Mouse (Mus musculus) yolk sac, embryonic 10.5 days (tissue): ENCODE results near the gene Ess2.
"Not testable (repeated sequence)": the region's sequence is repeated elsewhere in the genome, so short reads cannot be mapped to it uniquely, and the experiment has no call there.

Experiments
- DNase-seq: peaks from one replicate; pipeline ENCODE4 v3.0.0-alpha.2; 2017; ENCODE audit warnings: low spot score

The Ess2 gene

DNA sequence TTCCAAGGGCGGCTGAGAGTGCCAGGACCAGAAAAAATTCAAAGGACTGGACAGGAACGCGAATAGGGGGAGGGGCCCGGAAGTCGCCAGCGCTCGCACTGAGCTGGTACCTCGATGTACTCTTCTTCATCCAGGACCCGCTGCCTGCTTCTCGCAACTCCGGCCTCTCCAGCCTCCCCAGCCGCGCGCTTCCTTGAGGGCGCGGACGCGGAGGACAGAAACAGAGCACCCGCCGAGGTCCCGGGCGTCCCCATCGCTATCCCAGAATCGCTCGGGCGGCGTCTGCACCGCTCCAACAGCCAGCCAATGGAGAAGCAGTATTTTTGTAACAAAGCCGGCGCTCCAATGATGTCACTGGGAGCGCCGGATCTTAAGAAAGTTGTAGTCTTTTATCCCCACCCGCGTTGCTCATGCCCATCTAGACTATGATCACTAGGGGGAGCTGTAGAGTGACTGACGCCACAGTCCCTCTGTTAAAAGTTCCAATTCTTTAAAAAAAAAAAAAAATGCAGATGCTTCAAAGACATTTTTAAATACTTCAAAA lies at the start of gene Ess2:
Gene Ess2, minus strand, starts transcription at position 297 of the 544 bp plus-strand sequence.
- peak; percentile 89 for DNase-seq

DNA sequence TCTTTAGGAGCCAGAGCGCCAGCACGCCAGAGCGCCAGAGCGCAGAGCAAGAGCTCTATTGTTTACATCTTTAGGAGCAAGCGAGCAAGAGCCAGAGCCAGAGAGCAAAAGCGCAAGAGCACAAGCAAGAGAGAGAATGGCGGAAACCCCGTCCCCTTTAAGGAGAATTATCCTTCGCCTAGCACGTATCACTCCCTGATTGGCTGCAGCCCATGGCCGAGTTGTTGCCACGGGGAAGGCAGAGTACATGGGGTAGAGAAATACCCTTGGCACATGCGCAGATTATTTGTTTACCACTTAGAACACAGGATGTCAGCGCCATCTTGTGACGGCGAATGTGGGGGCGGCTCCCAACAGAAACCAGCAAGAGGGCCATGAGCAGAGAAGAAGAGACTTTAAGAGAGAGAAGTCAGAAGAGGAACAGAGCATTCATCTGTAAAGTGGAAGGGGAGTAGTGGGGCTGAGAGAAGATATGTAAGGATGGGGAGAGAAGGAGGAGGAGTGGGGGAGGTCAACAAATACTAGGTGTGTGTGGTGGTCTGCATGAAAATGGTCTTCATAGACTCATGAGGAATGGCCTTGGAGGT lies 45.0 kb upstream of the Ess2 start:
- DNase-seq = not testable (repeated sequence)

DNA sequence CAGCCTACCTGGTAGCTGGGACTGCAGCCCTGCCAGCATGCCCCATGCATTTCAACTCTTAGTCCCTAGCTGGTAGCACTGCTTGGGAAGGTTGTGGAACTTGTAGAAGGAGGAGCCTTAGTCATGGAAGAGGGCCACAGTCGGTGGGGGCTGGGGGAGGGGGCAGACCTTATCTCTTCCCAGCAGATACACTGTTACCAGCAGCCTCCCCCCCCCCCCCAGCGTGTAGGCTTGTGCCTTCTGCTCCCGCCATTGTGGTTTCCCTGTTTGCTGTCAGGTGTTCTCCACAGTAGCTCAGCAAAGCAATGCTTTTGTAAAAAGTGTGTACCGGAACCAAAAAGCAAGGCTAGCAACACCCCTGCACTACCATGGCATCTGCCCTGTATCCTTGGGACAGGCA lies 40.5 kb upstream of the Ess2 start:
- DNase-seq = no peak

DNA sequence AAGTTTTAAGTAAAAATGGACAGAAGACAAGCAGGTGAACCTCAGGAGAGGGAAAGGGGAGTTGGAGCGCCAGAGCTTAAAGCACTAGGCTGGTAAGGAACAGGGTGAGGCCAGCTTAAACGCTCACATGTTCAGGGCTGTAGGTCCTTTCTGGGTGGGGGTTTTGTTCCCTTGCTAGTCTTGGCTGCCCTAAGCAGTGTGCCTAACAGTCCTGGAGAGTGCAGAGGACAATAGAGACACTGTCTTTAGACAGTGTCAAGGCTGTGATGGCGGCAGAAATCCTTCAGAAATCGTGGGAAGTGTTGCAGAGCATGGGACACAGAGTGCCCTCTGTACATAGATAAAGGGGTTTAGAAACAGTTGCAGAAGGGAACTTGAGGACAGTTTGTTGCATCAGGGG lies 38.9 kb upstream of the Ess2 start:
- DNase-seq = no peak

DNA sequence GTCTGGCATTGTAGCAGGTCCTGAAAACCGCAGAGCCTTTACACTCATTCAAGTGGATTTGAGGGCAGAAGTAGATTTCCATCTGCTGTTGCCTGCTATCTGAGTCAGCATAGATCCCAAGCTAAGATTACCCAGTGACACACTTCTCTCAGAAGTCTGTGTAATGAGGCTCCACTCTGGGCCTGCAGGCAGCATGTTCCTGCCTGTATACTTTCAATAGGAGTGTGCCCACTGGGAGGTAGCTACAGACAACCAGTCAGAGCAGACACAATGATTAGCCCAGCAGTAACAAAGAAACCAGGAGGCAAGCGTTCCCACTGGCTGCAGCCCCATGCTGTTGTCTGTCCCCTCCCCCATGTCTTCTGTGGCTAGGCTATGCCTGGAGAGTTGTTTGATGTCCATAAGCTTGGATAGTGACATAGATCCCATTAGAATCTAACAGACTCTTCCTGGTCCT lies 38.3 kb upstream of the Ess2 start:
- no peak for DNase-seq

DNA sequence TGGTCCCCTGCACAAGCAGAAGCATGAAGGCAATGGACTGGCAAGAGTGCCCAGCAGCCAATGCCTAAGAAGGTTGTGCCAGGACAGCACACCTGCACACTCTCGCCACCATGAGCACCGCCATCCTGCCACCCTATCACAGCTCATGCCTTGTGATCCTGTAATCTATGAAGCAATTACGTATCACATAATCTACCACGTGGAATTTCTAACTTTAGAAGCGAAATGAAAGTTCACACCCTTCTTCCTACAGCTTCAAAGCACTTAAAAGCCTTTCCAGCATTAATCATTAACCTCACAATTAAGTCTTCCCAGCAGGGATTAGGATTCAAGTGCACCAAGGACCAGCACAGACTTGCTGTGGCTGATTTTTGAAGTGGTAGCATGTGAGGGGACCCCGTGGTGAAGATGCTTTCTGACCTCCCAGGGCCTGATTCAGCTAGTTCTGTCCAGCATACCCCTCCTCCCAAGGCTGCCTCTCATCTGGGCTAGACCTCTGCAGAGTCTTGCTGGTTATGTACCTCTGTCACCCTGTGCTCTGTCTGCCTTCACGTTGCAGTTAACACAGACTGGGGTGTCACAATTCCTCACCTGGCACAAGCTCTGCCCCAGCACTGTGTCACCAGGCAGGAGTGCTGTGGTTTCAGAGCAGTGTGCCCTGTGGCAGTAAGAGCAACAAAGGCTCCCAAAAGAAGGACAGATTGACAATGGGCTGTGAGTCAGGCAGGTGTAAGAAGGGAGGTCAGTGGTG lies 34.1 kb upstream of the Ess2 start:
- no peak for DNase-seq

DNA sequence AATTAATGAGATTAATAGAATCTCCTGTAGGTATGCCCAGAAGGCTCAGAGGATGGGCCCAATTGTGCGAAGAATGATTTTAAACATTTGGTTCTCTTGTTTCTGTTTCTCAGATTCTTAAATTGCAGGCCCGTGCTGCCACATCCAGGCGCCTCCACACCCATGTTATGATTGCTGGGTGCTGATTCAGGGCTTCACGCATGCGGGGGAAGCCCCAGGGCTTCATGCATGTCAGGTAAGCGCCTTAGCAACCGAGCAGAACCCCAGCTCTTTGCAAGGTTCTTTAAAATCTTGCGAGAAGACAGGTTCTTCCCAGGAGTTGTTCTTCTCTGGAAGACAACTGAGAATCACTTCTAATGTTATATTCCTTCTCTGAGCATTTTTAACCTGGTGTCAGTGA lies 32.3 kb upstream of the Ess2 start:
- DNase-seq = no peak

DNA sequence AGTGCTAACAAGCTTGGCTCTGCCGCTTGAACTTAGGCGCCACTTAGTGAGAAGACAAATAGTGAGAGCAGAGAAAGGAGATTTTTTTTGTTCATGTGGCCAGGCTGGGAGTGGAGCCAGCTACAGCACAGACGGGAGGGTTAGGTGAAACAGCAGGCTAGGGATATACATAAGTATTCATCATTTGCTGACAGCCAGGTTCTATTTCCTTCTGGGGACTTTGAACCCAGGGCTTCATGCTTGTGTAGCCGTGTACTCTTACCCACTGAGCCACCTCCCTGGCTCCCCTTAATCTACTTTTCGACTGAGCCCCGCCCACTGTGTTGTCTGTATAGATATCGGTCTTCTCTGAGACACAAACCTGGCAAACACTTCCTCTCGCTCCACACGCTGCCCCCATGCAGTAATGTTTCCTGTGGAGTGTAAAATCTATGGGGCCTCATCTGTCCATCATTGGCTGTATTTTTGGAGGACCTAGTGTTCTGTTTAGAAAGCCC lies 28.2 kb upstream of the Ess2 start:
- no peak for DNase-seq

DNA sequence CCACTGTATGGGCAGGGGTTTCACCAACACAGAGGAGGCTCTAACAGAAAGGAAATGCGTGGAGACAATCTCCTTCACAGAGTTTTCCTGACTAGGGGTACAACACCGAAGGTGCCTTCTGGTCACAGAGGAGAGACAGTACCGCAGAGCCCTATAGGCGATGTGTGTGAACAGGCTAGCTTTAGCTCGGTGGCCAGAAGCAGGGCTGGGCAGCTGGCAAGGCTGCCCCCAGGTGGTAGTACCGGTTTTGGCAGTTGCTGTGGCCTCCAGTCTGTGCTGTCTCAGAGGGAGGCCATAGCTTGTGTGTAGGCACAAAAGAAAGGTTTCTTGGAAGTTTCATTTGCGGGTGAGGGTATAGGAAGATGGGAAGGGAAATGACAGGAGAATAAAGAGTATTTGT lies 27.7 kb upstream of the Ess2 start:
- DNase-seq = no peak

DNA sequence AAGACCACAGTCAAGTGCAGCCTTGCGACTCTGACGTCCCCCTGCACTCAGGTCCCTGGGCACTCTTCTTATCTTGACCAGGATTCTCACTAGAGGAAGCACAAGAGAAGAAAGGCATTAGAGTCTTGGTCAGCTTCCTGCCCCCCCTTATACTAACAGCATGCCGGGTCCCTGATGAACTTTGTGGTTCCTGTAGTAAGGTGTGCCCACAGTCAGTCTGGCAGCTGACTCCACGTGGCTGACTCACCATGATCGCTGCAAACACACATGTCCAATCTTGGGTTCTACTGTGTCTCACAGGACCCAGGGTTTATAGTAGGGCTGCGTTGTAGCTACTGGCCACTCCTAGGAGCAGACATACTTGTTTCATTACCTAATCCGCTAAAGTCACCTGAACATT lies 27.0 kb upstream of the Ess2 start:
- DNase-seq = no peak

DNA sequence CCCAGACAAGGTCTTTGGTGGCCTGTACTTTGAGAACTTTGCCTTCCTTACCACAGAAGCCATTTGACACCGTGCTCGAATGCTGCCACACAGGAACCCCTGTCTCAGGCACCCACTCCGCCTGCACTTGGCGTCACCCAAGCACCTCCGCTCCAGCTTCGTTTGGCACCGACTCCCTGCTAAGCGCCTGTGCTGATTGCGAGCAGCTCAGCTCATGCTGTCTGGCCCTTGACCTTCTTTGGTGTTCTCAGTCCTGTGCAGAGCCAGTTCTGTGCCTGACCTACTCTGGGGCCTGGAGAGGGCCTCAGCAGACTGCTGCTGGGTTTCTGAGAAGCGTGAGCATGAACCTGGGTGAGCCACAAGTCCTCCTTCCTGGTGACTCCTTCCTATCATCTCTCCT lies 25.6 kb upstream of the Ess2 start:
- no peak for DNase-seq

DNA sequence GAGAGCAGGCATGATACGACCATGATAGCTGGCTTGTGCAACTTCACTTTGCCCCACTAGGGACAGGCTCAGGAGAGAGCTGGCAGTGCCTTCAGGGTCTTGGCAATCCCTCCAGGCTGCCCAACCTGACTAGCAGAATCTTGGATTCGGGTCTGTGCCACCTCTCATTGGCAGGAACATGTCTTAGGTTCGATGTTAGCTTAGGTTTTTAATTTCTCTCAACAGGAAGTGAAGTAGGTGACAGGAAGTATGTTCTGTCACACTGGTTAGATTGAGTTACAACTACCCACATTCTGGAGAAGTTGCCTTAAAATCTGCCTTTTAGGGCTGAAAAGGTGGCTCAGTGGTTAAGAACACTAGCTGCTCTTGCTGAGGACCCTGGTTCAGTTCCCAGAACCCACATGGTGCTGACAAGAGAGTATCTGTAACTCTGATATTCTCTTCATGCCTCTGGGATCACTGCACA lies 23.3 kb upstream of the Ess2 start:
- no peak for DNase-seq

DNA sequence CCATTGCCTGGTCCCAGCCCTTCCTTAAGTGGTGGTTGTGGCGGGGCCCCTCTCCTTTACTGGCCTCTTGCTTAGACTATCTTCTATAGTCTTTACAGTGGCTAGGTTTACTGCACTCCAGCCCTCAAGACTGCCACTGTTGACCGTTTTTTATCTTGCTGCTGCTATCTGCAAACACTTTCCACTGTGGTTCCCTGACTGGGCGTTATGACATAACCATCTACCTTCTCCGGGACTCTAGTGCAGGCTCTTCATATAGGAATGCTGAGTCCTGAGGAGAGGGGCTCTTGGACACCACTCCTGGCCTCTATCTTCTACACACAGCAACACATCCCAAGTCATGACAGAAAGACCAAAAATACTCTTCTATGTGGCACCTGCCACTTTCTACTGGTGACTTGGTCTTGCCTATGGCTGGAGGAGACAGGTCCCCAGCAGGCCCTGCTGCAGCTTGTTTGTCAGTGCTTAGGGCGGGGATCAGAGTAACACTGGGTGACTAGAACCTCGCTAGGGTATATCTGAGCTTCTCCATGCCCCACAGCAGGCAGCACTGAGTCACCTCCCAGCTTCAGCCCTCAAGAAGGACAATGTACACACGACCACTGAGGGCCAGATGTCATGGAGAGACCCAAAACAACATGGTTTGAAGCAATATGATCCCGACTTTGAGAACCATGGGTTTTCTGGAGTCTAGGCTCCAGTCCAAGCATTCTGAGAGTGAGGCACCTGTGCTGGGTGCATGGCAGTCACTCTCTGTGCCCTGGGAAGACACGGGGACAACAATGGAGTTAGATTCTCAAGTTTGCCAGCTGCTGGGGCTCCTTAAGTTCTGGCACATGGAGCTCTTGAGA lies 22.7 kb upstream of the Ess2 start:
- DNase-seq = no peak

DNA sequence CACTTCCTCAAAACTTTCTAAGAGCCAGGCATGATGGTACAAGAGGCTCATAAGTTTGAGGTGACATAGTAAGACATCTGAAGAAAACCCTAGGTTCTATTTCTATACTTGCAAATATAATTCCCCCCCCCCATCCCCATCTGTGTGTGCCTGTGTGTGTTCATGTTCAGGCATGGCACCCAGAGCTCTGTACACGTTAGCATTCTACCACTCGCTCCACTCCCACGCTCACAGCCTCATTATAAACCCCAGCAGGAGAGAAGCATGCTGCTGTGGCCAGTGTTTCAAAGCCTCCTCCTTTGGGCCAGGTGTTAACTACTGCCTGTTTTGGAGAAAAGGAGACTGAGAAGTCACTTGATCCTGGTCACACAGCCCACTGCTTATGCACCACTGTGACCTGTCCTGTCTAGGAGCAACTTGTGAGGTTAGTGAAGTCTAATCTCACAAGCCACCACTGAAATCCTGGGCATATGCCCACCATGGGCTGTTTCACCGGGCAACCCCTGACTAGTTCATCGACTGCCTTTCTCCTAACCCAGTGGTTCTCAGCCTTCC lies 20.8 kb upstream of the Ess2 start:
- DNase-seq = no peak

DNA sequence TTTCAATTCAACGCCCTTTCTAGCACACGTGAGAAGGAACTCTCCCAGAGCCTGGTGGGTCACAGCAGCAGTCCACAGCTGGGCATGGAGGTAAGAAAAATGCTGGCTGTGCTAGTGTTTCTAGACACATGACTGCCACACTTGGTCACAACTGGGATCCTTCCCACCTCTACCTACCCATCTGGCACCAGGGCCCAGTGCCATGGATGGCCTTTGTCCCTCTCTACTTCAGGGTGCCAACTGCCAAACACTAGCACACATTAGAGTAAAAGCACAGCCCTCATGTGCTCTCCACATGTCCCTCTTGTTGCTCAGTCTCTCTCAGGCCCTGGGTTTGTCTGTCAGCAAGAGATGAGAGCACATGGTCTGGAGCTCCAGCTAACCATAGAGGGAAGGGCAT lies 18.5 kb upstream of the Ess2 start:
- no peak for DNase-seq

DNA sequence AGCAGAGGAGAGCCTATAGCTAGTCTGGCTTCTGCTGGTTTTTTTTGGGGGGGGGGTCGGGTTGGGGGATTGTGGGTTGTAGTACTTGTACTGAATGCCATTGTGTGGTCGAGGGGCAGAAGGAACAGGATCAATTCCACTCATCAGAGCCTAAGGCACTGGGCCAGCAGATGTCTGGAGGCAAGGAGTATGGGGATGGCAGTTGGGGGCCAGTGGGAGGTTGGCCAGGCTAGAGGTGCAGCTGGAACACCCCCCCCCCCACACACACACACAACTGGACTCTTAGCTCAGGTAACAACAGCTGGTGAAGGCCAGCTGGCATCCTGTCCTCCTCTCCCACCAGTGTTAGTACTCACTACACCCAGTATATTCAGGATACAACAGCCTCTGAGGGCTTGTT lies 18.1 kb upstream of the Ess2 start:
- DNase-seq = no peak

DNA sequence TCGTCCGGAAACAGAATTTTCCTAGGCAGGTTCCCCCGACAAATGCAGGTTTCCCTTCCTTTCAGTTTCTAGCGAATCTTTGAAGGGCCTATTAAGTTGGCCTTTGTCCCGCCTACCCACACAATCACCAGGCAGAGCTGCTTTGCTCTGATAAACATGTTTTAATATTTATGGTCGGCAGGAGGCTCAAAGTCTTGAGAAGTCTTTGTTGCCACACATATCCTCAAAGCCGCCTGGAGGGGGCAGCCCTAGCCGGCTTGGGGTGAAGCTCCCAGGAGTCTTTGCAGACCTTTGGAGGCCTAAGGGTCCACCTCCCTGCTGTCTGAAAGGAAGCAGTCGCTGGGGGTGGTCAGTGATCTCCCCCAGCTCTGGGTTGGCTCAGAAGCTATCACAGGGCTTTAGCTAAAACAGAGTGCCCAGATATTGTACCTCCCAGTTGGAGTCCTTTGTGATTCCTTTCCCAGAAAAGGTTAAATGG lies 17.5 kb upstream of the Ess2 start:
- DNase-seq = peak; percentile 81

DNA sequence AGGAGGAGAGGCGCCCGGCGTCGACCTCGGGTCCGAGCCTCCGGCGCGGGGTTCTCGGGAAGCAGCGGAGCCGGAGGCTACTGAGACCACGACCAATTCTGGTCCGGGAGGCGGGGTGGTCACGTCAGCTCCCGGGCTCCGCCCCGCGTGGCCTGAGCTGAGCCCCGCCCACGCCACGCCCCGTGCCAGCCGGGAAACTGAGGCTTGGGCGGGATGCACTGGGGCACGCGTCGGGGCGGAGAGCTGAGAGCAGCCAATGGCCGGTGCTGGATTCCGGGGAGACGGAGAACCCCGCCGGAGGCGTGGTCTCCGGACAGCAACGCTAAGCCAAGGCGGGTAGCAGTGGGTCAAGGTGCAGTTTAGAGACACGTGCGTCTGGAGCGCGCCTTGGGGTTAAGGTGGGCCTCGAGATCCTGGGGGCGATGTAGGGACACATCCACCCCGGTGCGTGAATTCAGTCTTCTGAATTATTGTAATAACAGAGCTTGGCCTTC lies 17.0 kb upstream of the Ess2 start, which contains the start of gene Slc25a1:
Gene Slc25a1, minus strand, starts transcription at position 133 of the 494 bp plus-strand sequence.
- DNase-seq = peak; percentile 89

DNA sequence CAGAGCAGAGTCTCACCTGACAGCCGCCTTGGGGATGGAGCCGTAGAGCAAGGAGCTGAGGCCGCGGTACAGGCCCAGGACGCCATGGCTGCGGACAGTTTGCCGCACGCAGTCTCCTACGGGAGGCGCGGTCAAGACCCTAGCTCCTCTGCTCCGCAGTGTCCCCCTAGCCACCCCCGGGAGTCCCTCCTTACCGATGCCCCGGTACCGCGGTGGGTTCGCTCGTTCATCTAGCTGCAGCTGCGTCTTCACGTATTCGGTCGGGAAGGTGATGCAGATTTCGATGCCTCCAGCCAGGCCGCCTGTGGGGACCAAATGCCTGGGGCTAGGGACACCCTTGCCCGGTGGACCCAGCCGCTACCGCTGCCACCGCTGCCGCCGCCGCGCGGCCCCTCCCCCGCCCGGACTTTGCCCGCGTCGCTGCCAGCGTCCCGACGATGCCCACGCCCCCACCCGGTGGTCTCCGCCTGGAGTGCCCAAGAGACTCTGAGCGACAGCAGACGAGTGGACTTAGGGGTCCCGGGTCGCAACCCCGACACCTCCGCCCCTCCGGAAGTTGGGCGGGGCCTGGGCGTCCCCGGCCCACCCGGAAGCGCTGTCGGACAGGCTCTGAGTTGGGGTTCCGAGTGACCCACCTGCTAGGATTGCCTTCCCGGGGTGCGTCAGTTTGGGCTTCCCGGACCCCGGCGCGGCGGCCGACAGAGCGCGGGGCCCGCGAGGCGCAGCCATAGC lies 16.4 kb upstream of the Ess2 start:
- DNase-seq = peak; percentile 79

DNA sequence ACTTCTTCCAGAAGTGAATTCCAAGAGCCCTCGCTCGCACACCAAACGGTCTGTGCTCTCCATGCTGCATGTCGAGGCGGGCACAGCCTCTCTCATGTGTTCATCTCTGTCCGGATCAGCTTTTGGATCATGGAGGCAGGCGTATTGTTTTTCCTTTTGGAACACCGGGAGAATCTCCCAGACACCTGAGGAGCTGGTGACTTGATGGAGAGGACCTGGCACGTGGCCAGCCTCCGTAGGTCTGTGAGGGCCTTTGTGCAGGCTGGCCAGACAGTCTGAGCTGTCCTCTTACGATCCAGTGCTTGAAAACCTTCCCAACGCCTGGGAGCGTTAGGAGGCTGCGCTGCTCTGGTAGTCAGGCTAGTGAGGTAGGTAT lies 11.0 kb upstream of the Ess2 start:
- DNase-seq = no peak
